Mouse (Mus musculus) neural tube, embryonic 10.5 days (tissue): Measurements from ENCODE around the gene Slc35d2.
"Not testable (repeated sequence)": the region's sequence is repeated elsewhere in the genome, so short reads cannot be mapped to it uniquely, and the experiment has no call there.

Experiments
- DNase-seq: peaks from one replicate; pipeline ENCODE4 v3.0.0-alpha.2; 2017; ENCODE audit warnings: low spot score; ENCODE audit errors: extremely low spot score

The Slc35d2 gene

GRCm38 (mm10) chr13:64053959-64054358 is 75.2 kb downstream of the Slc35d2 start:
- DNase-seq = no peak

GRCm38 (mm10) chr13:64052281-64052680 is 76.9 kb downstream of the Slc35d2 start:
- not testable (repeated sequence) for DNase-seq

GRCm38 (mm10) chr13:64050895-64051294 is 78.3 kb downstream of the Slc35d2 start:
- DNase-seq = no peak

GRCm38 (mm10) chr13:64049535-64049934 is 79.6 kb downstream of the Slc35d2 start:
- DNase-seq = no peak

- DNase-seq = no peak
Measured at GRCm38 (mm10) chr13:64048467-64048866, 80.7 kb downstream of the Slc35d2 start.
